Mouse (Mus musculus) effector memory CD4-positive, alpha-beta T cell, adult 5 months (primary cell): ENCODE results near the gene Nptn. TPM values are rescaled to one million over a fixed set of nuclear protein-coding genes. Genes with fewer than 3 reads are reported as not detected.

Experiments
- polyA plus RNA-seq: library from polyadenylated mRNA; unstranded; fragments of 100-300 nt; shearing (Covaris generic); gene quantifications from one replicate; pipeline ENCODE4 v1.2.1, GENCODE M21; 2017

Nptn gene
- polyA plus RNA-seq = 127 TPM

GRCm38 (mm10) chr9:58581958-58582540 lies at the start of gene Nptn:
TSS of gene Nptn (plus strand) at chr9:58582240.

GRCm38 (mm10) chr9:58554908-58555684 lies 26.9 kb upstream of the Nptn start, which contains the start of gene Cd276:
TSS of gene Cd276 (minus strand) at chr9:58555437.

Other genes with a start within 250 kb of the Nptn start
- not detected for gene Tbc1d21, start 211.8 kb upstream of the Nptn start, polyA plus RNA-seq
- gene Insyn1, start 93.6 kb upstream of the Nptn start, polyA plus RNA-seq = not detected
- gene Cd276, start 26.8 kb upstream of the Nptn start, polyA plus RNA-seq = not detected
- 0.99 TPM for gene Rec114, start 161.7 kb downstream of the Nptn start, polyA plus RNA-seq
- gene Hcn4, start 241.2 kb downstream of the Nptn start, polyA plus RNA-seq = not detected